Mouse (Mus musculus): ENCODE results near the gene Trim71.

Gene Trim71

DNA sequence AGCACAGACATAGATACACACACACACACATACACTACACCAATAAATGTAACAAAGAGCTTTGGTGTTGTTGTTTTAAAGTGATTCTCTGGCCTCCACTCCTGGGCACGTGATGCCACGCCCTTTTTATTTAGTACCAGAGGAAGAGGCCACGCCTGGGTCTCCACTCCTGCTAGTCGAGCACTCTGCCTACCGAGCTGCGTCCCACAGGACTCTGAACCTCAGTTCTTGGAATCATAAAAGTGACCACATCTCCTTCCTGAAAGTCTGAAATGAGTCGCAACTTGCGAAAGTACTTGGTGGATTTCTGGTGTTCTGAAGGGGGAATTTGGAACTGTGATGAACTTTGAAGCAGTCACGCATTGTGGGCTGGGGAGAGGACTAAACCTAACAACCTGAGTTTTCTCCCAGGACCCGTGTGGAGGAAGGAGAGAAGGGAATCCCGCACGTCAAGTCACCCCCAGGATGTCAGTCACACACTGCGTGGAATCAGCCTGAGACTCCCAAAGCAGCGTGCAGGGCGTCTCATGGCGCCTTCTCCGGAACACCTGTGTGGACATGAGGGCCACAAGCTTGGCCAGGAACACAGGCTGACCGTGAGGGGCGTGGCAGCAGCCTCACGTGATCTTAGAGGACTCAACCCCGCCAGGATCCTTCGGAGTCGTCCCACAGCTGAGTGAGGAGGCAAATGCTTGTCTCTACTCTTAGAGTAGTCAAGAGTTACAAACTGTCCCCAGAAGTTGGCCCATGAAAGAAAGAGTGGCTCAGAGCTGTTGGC, 76.5 kb downstream of the Trim71 start:
- in situ Hi-C loops (cut with MboI, MseI), result loop anchor here (25.0 kb wide), 1 partner anchor 1675 kb away; no protein-coding TSS in a partner anchor

DNA sequence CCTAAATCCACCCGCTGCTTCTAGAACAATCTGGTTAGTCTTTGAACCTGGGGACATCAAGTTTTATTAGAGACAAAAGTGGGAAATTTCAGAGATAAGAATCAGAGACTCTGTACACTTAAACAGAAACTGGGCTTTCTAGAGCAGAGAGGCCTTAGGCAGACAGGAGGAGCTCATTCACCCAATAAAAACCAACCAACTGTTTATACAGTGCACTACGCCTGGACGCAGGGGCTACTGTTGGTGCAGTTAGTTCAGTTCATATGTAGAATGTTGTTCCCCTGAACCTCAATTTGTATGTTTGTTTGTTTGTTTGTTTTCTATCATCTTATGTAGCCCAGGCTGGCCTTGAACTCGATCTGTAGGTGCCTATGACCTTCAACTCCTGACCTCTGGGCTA, 77.4 kb downstream of the Trim71 start:
- in situ Hi-C loops (cut with MboI, MseI), result loop anchor here (25.0 kb wide), 1 partner anchor 1675 kb away; no protein-coding TSS in a partner anchor

DNA sequence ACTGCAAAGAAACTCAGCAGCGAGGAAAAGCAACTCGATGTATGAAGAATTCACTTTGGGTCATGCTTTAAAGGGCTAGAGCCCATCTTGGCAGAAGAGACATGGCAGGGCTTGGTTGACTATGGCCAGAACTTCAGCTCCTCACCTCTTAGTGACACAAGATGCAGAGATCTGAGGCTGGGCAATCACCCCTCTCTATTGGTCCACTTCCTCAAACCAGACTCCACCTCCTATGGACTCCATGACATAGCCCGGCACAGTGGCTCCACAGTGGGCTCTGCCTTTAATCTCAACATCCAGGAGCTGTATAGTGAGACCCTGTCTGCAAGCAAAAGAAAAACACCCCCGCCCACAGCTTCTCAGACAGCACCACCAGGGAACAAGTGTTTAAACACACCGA, 79.4 kb downstream of the Trim71 start:
- in situ Hi-C loops (cut with MboI, MseI), result loop anchor here (25.0 kb wide), 1 partner anchor 1678 kb away; no protein-coding TSS in a partner anchor

DNA sequence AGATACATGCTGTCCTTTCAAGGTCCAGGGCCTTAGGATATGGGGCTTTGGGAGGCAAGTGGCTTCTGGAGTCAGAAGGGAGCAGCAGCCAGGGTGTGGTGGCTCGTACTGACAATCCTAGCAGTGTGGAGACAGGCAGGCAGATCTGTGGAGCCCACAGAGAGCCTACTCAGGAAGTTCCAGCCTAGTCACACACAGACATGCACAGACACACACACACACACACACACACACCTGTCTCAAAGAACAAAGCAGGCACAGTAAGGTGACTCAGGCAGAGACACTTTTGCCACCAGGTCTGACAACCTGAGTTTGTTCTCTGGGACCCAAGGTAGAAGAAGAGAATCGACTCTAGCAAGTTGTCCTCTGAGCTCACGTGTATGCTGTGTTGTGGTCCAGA, 83.2 kb downstream of the Trim71 start:
- in situ Hi-C loops (cut with MboI, MseI), result loop anchor here (25.0 kb wide), 1 partner anchor 1681 kb away; no protein-coding TSS in a partner anchor

DNA sequence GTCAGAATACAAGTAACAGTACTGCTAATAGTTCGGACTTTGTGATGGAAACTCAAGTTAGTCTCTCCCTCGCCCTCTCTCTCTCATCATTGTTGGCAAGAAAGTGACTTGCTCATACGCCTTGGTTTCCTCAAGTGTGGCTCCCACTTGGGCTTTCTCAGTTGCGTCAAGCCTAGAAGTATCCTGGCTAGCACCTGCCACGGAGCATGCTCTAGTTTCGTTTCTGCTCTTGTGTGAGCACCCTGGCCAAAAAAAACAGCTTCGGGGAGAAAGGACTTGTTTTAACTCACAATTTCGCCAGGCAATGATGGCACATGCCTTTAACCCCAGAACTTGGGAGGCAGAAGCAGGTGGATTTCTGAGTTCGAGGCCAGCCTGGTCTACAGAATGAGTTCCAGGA, 87.2 kb downstream of the Trim71 start:
- in situ Hi-C loops (cut with MboI, MseI), result loop anchor here (25.0 kb wide), 1 partner anchor 1685 kb away; no protein-coding TSS in a partner anchor

DNA sequence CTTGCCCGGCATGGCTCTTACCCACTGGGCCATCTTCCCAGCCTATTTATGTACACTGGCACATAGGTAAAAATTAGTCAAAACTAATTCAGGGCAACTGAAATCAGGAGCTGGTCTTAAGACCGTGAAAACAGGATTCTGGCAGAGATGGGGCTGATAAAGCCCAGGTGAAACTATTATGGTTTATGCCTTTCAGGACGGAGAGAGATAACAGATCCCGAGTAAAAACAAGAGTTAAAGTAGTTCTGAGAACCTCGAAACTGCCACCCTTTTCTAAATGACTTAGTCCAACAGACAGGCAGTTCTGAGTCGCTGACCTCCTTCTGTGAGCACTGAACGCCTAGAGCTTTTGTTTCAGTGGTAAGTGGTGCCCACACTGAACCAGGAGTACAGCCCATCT, 92.3 kb downstream of the Trim71 start:
- in situ Hi-C loops (cut with MboI, MseI), result no loop called here

DNA sequence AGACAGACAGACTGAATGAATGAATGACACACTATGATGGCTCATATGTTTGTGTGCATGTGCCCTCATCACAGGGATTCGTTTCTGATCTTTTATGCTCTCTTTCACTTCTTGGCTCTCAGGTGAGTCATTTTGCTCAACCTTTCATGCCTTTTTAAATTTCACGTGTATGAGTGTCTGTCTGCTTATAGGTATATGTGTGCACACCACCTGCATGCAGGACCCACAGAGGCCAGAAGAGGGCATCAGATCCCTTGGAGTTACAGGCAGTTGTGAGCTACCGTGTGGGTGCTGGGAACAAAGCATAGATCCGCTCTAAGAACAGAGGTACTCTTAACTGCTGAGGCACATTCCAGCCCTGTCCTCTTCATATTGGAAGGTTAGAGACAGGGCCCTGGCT, 95.5 kb downstream of the Trim71 start:
- in situ Hi-C loops (cut with MboI, MseI), result loop anchor here (10.0 kb wide), 1 partner anchor 1136 kb away; no protein-coding TSS in a partner anchor

DNA sequence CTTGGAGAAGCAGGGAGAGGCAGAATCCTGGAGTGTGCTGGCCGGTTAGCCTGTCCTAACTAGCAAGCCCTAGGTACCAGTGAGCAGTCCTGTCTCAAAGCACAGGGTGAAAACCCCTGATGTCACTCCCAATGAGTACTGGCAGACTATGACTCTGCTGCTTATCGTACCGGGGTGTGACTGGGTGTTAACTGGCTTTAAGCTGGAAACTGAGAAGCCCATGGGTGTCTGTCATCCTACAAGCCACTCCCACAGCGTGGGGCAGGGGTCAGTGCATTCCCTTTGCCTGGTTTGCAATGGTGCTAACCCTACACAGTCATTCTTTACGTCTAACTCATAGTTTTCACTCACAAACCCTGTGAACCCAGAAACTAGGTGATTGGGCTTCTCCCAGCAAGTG, 96.0 kb downstream of the Trim71 start:
- in situ Hi-C loops (cut with MboI, MseI), result loop anchor here (10.0 kb wide), 1 partner anchor 1137 kb away; no protein-coding TSS in a partner anchor

DNA sequence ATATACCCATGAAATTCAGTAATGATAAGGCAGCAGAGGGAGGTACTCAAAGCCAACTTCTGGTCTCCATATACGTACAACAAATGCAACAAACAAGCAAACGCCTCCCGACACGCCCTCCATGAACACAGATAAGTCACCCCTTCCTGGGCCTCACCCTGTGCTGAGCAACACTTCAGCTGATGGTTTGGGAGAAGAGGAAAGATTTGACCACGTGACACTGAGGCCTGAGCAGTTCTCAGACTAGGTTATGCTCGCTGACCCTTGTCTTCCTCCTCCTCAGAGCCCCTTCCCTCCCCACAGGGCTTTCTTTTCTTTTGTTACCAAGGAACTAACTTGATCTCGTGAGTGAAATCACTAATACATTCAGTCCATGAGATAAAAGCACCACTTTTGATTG, 97.3 kb downstream of the Trim71 start:
- in situ Hi-C loops (cut with MboI, MseI), result loop anchor here (10.0 kb wide), 1 partner anchor 1138 kb away; no protein-coding TSS in a partner anchor

DNA sequence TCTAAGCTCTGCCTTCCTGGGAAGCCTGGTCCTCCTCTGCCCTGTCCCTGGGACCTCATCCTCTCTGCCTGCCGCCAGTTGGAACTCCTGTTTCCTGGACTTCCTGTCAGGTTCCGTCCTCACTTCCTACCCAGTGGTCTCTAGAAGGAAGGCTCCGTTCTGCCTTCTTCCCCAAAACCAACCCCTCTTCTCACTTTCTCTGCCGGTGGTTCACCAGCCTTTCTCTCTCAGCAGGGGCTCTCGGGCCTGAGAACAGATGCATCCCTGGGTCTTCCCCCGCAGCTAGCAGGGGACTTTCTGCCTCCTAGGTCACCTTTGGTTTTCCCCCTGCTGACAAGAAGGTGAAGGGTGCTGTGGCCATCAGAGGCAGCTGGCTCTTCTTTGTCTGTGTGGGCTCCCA, 98.7 kb downstream of the Trim71 start:
- in situ Hi-C loops (cut with MboI, MseI), result loop anchor here (10.0 kb wide), 1 partner anchor 1139 kb away; no protein-coding TSS in a partner anchor

DNA sequence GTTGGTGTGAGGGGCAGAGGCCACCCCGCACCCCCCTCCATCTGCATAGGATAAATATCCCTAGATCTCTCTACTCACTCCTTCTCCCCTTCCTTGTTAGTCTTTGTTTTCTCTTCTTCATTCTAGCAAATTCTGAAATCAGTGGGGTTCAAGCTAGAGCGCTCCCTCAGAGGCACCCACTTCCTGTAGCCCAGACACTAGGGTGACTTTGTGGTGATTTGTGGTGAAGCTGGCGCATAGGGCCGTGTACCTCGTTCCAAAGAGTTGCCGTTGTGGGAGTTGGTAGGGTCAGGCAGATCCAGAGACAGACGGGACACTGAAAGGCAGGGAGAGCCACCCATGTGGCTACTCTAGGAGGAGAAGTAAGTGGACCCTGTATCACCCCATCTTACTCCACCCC, 101.6 kb downstream of the Trim71 start:
- in situ Hi-C loops (cut with MboI, MseI), result loop anchor here (10.0 kb wide), 1 partner anchor 1142 kb away; no protein-coding TSS in a partner anchor

DNA sequence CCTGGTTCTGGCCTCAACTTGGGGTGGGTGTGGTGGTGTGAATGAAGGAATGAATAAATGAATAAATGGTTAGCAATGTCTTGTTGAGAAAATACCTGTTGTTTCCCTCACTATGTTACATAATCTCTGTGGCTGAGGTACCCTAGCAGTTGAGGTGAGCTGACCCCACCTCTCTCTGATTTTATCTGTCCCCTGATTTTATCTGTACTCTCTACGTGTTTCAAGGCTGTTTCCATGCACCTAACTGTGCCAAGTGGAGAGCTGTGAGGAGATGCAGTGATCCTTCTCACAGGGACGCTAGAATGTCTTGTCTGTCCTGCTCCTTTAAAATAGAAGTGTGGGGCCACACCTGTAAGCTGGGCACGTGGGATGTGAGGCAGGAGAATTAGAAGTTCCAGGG, 105.7 kb downstream of the Trim71 start:
- in situ Hi-C loops (cut with MboI, MseI), result no loop called here
